Mouse (Mus musculus): ENCODE data around the gene Aldh3b1. TPM values are rescaled to one million over a fixed set of nuclear protein-coding genes. Genes with fewer than 3 reads are reported as not detected.
A peak's percentile ranks its signal among the peaks of the same experiment; 100 is the strongest.

The Aldh3b1 gene
- polyA plus RNA-seq, 1 experiment from 2014 or later = 1.8 TPM

- H3K27me3 ChIP-seq (ENCODE audit: control insufficient read depth, insufficient read depth, low read length) = no peaks in the 10 kb centered on the region
- WGBS = 75% methylated on average over 8 of the region's 8 CpGs
- H3K4me2 ChIP-seq (replicated peaks; ENCODE audit: low read depth) = no peak overlapping the region
- no peaks in the 10 kb centered on the region for H3K4me1 ChIP-seq (replicated peaks; ENCODE audit: control insufficient read depth, insufficient read depth)
- no peak overlapping the region for H3K27ac ChIP-seq (replicated peaks)
- DNase-seq (ENCODE audit: low spot score) = peak; percentile 51
- TF ChIP-seq EP300 (optimal IDR thresholded peaks at IDR 0.05) = no peak
- TF ChIP-seq CTCF (IDR thresholded peaks at IDR 0.05; ENCODE audit: low read depth) = peak; percentile 66
- no peak for ATAC-seq (ENCODE audit: low FRiP score, low TSS enrichment)
- no peak overlapping the region for H3K4me3 ChIP-seq (ENCODE audit: low read depth, low read length)
- no peaks in the 10 kb centered on the region for H3K9me3 ChIP-seq (ENCODE audit: control insufficient read depth, low read length)
- no peak overlapping the region for H3K9ac ChIP-seq (ENCODE audit: low read length)
- peaks cover 16% of the 10 kb centered on the region for H3K36me3 ChIP-seq (ENCODE audit: control insufficient read depth, insufficient read depth, low read length)
These were observed 39.4 kb downstream of the Aldh3b1 start for GRCm38 (mm10) chr19:3890181-3890580.

- no peaks in the 10 kb centered on the region for H3K9me3 ChIP-seq (ENCODE audit: control insufficient read depth, low read length)
- WGBS = 82% methylated on average over 5 of the region's 5 CpGs
- no peak overlapping the region for H3K4me2 ChIP-seq (replicated peaks; ENCODE audit: low read depth)
- no peak overlapping the region for H3K4me3 ChIP-seq (ENCODE audit: low read depth, low read length)
- H3K27ac ChIP-seq (replicated peaks) = no peak overlapping the region
- H3K36me3 ChIP-seq (ENCODE audit: control insufficient read depth, insufficient read depth, low read length) = peaks cover 9% of the 10 kb centered on the region
- TF ChIP-seq CTCF (IDR thresholded peaks at IDR 0.05; ENCODE audit: low read depth) = no peak
- no peak for TF ChIP-seq EP300 (optimal IDR thresholded peaks at IDR 0.05)
- H3K9ac ChIP-seq (ENCODE audit: low read length) = no peak overlapping the region
- H3K4me1 ChIP-seq (replicated peaks; ENCODE audit: control insufficient read depth, insufficient read depth) = no peaks in the 10 kb centered on the region
- ATAC-seq (ENCODE audit: low FRiP score, low TSS enrichment) (no peak), DNase-seq (ENCODE audit: low spot score) (no peak)
- H3K27me3 ChIP-seq (ENCODE audit: control insufficient read depth, insufficient read depth, low read length) = no peaks in the 10 kb centered on the region
These were observed 40.5 kb downstream of the Aldh3b1 start for GRCm38 (mm10) chr19:3889096-3889495.

DNA sequence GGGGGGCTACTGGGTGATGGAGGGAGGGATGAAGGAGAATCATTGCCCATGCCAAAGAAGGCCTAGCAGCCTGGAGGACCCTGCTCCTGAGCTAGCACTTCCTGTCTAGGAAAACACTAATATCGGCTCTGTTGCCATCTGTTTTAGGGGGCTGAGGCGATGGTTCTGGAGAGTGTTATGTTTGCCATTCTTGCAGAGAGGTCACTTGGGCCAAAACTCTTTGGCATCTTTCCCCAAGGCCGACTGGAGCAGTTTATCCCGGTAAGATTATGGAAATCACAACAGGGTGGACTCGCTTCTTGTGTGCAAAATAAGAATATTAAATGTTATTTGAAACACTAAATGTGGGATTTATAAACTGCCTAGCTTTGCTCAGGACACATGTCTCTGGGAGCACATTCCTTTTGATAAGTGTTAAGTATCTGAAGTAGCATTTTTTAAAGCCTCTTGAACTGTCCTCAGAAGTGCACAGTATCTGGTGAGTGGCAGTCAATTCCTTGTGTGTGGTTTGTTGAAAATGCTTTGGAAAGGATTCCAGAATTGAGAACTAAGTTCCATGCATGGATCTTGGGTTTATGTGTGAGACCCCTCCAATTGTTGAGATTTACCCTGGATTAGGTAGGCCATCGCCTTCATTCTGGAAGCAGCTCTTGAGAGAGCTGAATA, 45.1 kb downstream of the Aldh3b1 start:
- ATAC-seq (ENCODE audit: low FRiP score, low TSS enrichment) (no peak; the same call in 1 of the 2 replicates), DNase-seq (ENCODE audit: low spot score) (no peak)
- Histone ChIP-seq H3K27ac (replicated peaks) (no peak overlapping the region), H3K36me3 (ENCODE audit: control insufficient read depth, insufficient read depth, low read length) (peaks cover 2% of the 10 kb centered on the region; the same call in 1 of the 2 replicates), H3K4me1 (replicated peaks; ENCODE audit: control insufficient read depth, insufficient read depth) (peaks cover 2% of the 10 kb centered on the region; the same call in 1 of the 2 replicates), H3K9ac (ENCODE audit: low read length) (no peak overlapping the region), H3K4me2 (replicated peaks; ENCODE audit: low read depth) (no peak overlapping the region), H3K9me3 (ENCODE audit: control insufficient read depth, low read length) (no peaks in the 10 kb centered on the region), H3K27me3 (ENCODE audit: control insufficient read depth, insufficient read depth, low read length) (no peaks in the 10 kb centered on the region), H3K4me3 (ENCODE audit: low read depth, low read length) (no peak overlapping the region)
- WGBS = 49% methylated on average over 6 of the region's 6 CpGs
- TF ChIP-seq CTCF (IDR thresholded peaks at IDR 0.05; ENCODE audit: low read depth) (no peak), EP300 (optimal IDR thresholded peaks at IDR 0.05) (no peak)

GRCm38 (mm10) chr19:3882214-3882613, 47.4 kb downstream of the Aldh3b1 start:
- Histone ChIP-seq H3K4me3 (ENCODE audit: low read depth, low read length) (no peak overlapping the region), H3K9ac (ENCODE audit: low read length) (no peak overlapping the region), H3K4me2 (replicated peaks; ENCODE audit: low read depth) (no peak overlapping the region), H3K27me3 (ENCODE audit: control insufficient read depth, insufficient read depth, low read length) (no peaks in the 10 kb centered on the region), H3K9me3 (ENCODE audit: control insufficient read depth, low read length) (no peaks in the 10 kb centered on the region), H3K36me3 (ENCODE audit: control insufficient read depth, insufficient read depth, low read length) (0 out of 2 replicates have a peak, but pooled peaks cover 2% of the 10 kb centered on the region), H3K4me1 (replicated peaks; ENCODE audit: control insufficient read depth, insufficient read depth) (peaks cover 2% of the 10 kb centered on the region; the same call in 1 of the 2 replicates), H3K27ac (replicated peaks) (no peak overlapping the region)
- ATAC-seq (ENCODE audit: low FRiP score, low TSS enrichment) (no peak), DNase-seq (ENCODE audit: low spot score) (no peak)
- 70% methylated on average over 4 of the region's 4 CpGs for WGBS
- TF ChIP-seq CTCF (IDR thresholded peaks at IDR 0.05; ENCODE audit: low read depth) (no peak), EP300 (optimal IDR thresholded peaks at IDR 0.05) (no peak)

DNA sequence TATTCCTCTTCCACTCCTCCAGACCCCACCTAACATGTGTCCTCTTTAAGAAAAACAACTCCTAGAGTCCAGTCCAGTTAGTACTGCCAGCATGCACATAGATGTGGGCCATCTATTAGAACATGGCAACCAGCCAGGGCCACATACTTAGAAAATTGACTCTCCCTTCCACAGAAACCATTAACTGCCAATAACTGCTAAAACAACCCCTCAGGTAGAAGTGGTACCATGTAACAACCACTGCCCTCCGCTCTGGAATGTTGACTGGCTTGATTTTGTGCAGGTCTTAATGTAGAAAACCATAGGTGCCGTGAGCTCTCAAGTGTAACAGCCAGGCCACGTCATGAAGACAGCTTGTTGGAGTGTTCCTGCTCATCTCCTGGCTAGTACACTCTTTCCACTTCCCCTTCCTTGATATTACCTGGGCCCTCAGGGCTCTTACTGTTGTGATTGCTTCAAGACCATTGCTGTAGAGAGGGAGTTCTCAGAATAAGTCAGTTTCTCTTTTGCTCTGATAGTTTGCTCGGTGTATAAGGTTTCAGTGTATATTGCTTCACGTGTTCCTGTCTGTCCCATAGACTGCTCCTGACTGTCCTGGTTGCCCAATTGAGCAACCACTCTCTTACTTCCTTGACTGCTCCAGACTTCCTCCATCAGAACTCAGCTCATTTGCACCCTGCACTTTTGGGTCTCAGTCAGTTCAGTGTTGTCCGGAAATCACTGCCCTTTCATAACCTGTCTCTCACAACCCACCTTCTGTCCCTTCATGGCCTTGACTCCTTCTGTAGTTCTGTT, 49.4 kb downstream of the Aldh3b1 start:
- Histone ChIP-seq H3K27me3 (ENCODE audit: control insufficient read depth, insufficient read depth, low read length) (no peaks in the 10 kb centered on the region), H3K4me2 (replicated peaks; ENCODE audit: low read depth) (no peak overlapping the region), H3K4me3 (ENCODE audit: low read depth, low read length) (no peak overlapping the region), H3K9ac (ENCODE audit: low read length) (no peak overlapping the region), H3K27ac (replicated peaks) (no peak overlapping the region), H3K36me3 (ENCODE audit: control insufficient read depth, insufficient read depth, low read length) (0 out of 2 replicates have a peak, but pooled peaks cover 2% of the 10 kb centered on the region), H3K4me1 (replicated peaks; ENCODE audit: control insufficient read depth, insufficient read depth) (peaks cover 2% of the 10 kb centered on the region; the same call in 1 of the 2 replicates), H3K9me3 (ENCODE audit: control insufficient read depth, low read length) (no peaks in the 10 kb centered on the region)
- WGBS = 84% methylated on average over 6 of the region's 6 CpGs
- no peak for TF ChIP-seq EP300 (optimal IDR thresholded peaks at IDR 0.05)
- TF ChIP-seq CTCF (IDR thresholded peaks at IDR 0.05; ENCODE audit: low read depth) = no peak
- DNase-seq (ENCODE audit: low spot score) (no peak), ATAC-seq (ENCODE audit: low FRiP score, low TSS enrichment) (no peak)

DNA sequence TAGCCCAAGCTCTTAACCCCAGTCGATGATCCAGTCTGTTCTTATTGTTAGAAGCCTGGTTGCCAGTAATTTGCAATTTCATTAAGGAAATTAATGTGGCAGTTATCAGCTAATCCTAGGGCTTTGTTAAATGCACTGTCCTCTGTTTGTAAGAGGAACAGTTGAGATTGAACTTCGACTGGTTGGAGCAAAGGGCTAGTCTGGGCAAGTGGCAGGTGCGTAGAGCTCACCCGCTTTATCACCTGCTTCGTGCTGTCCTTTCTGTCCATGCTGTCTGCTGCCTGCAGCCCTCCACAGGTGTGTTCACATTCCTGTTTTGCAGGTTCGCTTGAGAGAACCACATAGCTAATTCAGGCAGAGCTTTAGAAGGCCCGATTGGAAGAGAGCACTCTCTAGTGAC, 54.6 kb downstream of the Aldh3b1 start:
- H3K27ac ChIP-seq (replicated peaks) = no peak overlapping the region

More for the DNA sequence above, 54.6 kb downstream of the Aldh3b1 start:
- no peak overlapping the region for H3K9ac ChIP-seq (ENCODE audit: low read length)
- 63% methylated on average over 7 of the region's 7 CpGs for WGBS
- no peaks in the 10 kb centered on the region for H3K27me3 ChIP-seq (ENCODE audit: control insufficient read depth, insufficient read depth, low read length)
- no peak for DNase-seq (ENCODE audit: low spot score)
- no peak for ATAC-seq (ENCODE audit: low FRiP score, low TSS enrichment)
- no peak overlapping the region for H3K4me2 ChIP-seq (replicated peaks; ENCODE audit: low read depth)
- peaks cover 3% of the 10 kb centered on the region; the same call in 1 of the 2 replicates for H3K4me1 ChIP-seq (replicated peaks; ENCODE audit: control insufficient read depth, insufficient read depth)
- H3K9me3 ChIP-seq (ENCODE audit: control insufficient read depth, low read length) = no peaks in the 10 kb centered on the region
- no peak overlapping the region for H3K4me3 ChIP-seq (ENCODE audit: low read depth, low read length)
- TF ChIP-seq EP300 (optimal IDR thresholded peaks at IDR 0.05) = no peak
- TF ChIP-seq CTCF (IDR thresholded peaks at IDR 0.05; ENCODE audit: low read depth) = no peak
- no peaks in the 10 kb centered on the region for H3K36me3 ChIP-seq (ENCODE audit: control insufficient read depth, insufficient read depth, low read length)
